Mouse (Mus musculus): Measurements from ENCODE around the gene Dennd6a. TPM values are rescaled to one million over a fixed set of nuclear protein-coding genes. Genes with fewer than 3 reads are reported as not detected.

The Dennd6a gene
- polyA plus RNA-seq, 1 experiment from 2014 or later, result 27.9 TPM

DNA sequence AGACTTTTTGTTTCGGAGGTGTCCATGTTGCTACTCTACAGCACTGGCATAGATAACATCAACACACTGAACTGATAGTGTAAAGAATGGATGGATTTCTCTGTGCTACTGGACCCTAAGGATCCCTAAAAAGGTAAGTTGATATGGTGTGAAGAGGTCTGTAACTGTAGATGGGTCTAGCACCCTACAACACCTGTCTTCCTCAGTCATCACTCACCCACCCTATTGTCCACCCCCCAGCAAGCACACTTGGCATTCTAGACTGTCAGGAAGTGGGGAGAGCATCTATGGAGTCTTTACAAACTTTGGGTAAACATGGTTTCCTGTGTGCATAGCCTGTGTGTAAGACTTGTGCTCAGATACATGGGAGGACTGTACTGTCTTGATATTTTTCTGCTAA, 31.5 kb upstream of the Dennd6a start:
- Histone ChIP-seq H3K4me1 (no peaks in the 10 kb centered on the region), H3K27ac (replicated peaks) (no peak overlapping the region), H3K4me2 (replicated peaks) (no peak overlapping the region), H3K9me3 (no peaks in the 10 kb centered on the region), H3K36me3 (no peaks in the 10 kb centered on the region), H3K9ac (replicated peaks) (no peak overlapping the region), H3K4me3 (no peak overlapping the region), H3K27me3 (peaks cover 5% of the 10 kb centered on the region; the same call in 1 of the 2 replicates)
- 100% methylated on average over 1 of the region's 1 CpGs for WGBS
- ATAC-seq (ENCODE audit: low FRiP score, low read depth), result no peak

DNA sequence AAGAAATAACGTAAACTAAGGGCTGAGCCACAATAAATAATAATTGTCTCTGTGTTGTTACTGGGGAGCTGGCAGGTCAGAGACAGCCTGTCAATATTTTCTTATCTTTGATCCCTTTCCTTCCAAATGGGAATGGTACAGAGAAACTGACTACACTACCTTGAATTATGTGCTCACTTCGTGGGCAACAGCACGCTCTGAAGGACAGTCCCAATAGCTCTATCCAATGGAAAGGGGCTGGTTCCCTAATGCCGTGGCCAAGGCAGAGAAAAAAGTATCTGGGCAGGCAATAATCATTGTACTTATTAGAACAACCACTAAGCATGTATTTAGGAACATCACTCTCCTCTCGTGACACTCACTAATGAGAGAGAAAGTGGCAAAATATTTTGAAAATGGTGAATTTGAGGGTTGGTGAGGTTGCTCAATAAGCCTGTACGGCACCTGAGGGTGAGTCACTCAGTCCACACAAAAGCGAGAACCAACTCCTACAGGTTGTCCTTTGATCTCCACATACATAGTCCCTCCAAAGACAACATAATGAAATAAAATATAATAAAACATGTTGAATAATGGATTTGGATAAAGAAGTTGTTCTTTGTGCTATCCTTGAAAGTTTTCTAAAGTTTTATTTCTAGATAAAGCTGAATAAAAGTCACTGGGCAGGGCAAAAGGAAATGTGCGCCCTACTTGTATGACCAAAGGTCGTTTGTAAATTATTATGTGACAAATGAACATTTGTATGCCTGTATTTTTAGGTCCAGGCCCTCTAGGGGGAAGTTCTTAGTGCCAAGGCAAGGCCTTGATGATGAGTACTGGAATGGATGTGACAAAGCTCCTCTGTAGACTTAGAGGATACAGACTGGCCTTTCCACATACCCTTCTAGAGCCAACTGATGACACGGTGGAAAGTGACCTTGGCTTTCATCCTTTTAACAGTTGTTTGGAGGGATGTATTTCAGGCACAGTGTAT, 25.9 kb upstream of the Dennd6a start:
- ATAC-seq (ENCODE audit: low FRiP score, low read depth), result no peak
- WGBS, result 84% methylated on average over 10 of the region's 10 CpGs

DNA sequence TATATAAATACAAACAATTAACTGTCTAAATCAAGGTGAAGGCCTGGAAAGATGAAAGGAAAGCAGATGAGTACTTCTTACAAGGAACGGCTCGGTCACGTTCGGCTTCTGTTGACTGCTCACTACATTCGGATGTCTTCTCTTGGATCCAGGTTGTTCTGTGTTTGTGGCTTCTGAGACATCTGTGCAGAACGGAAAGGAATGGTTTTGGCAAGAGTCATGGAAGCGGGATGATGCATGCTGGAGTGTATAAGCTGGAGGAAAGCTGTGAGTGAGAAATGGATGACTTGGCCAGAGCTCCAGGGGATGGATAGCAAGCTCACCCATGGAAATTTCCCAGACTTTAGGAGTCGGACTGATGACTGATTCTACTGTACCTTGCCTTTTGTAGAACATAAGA, 22.9 kb upstream of the Dennd6a start:
- Histone ChIP-seq H3K9me3 (no peaks in the 10 kb centered on the region), H3K4me1 (no peaks in the 10 kb centered on the region), H3K4me2 (replicated peaks) (no peak overlapping the region), H3K9ac (replicated peaks) (no peak overlapping the region), H3K27ac (replicated peaks) (no peak overlapping the region), H3K36me3 (no peaks in the 10 kb centered on the region), H3K4me3 (no peak overlapping the region), H3K27me3 (no peaks in the 10 kb centered on the region)
- ATAC-seq (ENCODE audit: low FRiP score, low read depth), result no peak
- 94% methylated on average over 8 of the region's 8 CpGs for WGBS

More for the DNA sequence above, 25.9 kb upstream of the Dennd6a start:
- H3K9me3 ChIP-seq, result no peaks in the 10 kb centered on the region
- no peaks in the 10 kb centered on the region for H3K36me3 ChIP-seq
- H3K4me2 ChIP-seq (replicated peaks), result no peak overlapping the region
- no peak overlapping the region for H3K9ac ChIP-seq (replicated peaks)
- no peaks in the 10 kb centered on the region for H3K27me3 ChIP-seq
- H3K4me1 ChIP-seq, result no peaks in the 10 kb centered on the region
- H3K27ac ChIP-seq (replicated peaks), result no peak overlapping the region
- no peak overlapping the region for H3K4me3 ChIP-seq

DNA sequence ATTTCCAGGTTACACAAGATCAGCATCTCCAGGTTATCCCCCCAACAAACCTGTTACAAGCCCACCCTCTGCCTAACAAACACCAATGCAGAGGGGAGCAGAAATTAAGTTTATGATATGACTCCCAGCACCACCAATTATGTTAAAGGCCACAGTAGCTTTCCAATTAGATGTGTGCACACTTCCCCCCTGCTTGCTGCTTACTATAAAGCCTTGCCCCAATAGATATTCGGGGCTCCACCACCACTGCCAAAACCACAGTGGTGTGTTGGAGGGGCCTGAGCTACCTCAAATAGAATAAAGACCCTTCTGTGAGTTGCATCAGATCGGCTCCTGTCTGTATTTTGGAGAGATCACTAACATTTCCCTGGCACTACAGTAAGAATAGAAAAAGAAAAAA, 21.2 kb upstream of the Dennd6a start:
- whole genome bisulfite sequencing, result 81% methylated on average over 2 of the region's 2 CpGs
- Histone ChIP-seq H3K27me3 (no peaks in the 10 kb centered on the region), H3K27ac (replicated peaks) (no peak overlapping the region), H3K9ac (replicated peaks) (no peak overlapping the region), H3K4me1 (no peaks in the 10 kb centered on the region), H3K36me3 (no peaks in the 10 kb centered on the region), H3K4me3 (no peak overlapping the region), H3K9me3 (no peaks in the 10 kb centered on the region), H3K4me2 (replicated peaks) (no peak overlapping the region)
- ATAC-seq (ENCODE audit: low FRiP score, low read depth), result no peak

DNA sequence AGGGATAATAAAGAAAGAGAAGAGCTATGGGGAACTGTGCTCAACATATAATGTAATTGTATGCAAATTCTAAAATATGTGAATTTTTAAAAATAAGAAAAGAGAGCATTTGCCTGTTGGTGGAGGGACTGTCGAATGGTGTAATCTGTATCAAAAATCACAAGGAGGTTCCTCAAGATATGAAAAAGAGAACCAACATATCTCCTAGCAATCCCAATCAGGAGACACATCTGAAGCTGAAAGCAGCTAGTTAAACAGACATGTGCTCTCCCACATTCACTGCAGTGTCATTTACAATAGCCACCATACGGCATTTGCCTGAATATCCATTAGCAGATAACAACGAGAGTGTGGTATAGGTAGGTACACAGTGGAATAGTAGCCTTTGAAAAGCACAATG, 20.8 kb upstream of the Dennd6a start:
- no peak overlapping the region for H3K4me3 ChIP-seq
- 84% methylated on average over 3 of the region's 3 CpGs for WGBS
- no peaks in the 10 kb centered on the region for H3K36me3 ChIP-seq
- H3K27ac ChIP-seq (replicated peaks), result no peak overlapping the region
- no peaks in the 10 kb centered on the region for H3K9me3 ChIP-seq
- H3K27me3 ChIP-seq, result no peaks in the 10 kb centered on the region
- H3K9ac ChIP-seq (replicated peaks), result no peak overlapping the region
- H3K4me2 ChIP-seq (replicated peaks), result no peak overlapping the region
- ATAC-seq (ENCODE audit: low FRiP score, low read depth), result no peak
- H3K4me1 ChIP-seq, result no peaks in the 10 kb centered on the region

DNA sequence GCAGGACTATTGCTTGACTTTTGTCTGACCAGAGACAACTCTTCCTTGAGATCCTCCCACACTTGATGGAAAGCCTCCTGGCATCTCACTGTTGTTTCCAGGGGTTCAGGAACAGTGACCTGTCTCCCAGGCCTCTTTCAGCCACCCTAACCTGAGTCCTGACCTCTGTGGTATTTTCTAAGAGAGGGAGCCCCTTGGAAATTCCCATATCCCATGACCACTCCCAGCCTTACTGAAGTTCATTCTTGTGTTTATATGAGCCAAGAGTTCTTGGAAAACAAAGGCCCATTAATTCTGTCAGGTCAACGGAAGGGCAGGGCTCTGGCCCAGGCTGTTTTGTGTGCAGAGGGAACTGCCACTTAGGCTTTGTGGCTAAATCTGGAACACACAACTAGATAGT, 16.1 kb upstream of the Dennd6a start:
- Histone ChIP-seq H3K4me3 (no peak overlapping the region), H3K4me2 (replicated peaks) (no peak overlapping the region), H3K9me3 (no peaks in the 10 kb centered on the region), H3K27me3 (no peaks in the 10 kb centered on the region), H3K9ac (replicated peaks) (no peak overlapping the region), H3K4me1 (no peaks in the 10 kb centered on the region), H3K36me3 (no peaks in the 10 kb centered on the region), H3K27ac (replicated peaks) (no peak overlapping the region)
- WGBS, result 84% methylated on average over 1 of the region's 1 CpGs
- ATAC-seq (ENCODE audit: low FRiP score, low read depth), result no peak

DNA sequence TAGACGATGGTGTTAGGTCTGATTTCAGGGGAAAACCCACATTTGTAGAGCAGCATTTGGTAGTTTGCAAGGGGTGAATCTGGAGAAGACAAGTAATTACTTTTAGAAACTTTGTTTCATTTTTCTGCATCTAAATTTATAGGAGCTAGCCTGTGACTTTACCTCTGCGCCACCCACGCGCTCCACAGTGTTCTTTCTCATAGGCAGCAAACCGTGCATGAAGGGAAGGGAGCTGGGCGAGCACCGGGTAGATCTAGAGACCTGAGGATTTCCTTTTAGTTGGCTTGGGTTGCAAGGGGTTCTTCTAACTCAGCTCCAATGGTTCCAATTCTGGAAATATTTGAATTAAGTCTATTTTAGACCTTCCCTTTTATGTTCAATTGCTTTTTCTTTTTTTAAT, 15.1 kb upstream of the Dennd6a start:
- ATAC-seq (ENCODE audit: low FRiP score, low read depth), result no peak
- Histone ChIP-seq H3K36me3 (no peaks in the 10 kb centered on the region), H3K4me3 (no peak overlapping the region), H3K4me2 (replicated peaks) (no peak overlapping the region), H3K9me3 (no peaks in the 10 kb centered on the region), H3K27ac (replicated peaks) (no peak overlapping the region), H3K9ac (replicated peaks) (no peak overlapping the region), H3K4me1 (no peaks in the 10 kb centered on the region), H3K27me3 (no peaks in the 10 kb centered on the region)
- 90% methylated on average over 7 of the region's 7 CpGs for WGBS

DNA sequence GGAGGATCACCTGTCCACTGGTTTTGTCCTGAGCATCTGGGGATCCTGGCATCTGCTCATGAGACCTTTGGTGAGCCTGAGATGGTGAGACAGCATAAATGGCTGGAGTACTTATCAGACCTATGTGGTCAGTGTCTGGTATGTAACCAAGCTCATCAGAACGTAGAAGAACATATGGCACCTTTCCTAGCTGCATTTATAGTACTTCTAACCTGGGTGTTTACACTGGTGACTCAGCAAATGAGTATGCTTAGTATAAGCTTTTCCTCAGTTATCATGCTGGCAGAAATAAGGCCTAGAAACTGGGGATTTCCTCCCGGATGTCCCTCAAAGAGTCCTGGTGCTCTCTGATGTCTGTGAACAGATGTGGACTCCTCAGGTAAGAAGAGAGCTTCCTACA, 11.4 kb upstream of the Dennd6a start:
- H3K9me3 ChIP-seq, result no peaks in the 10 kb centered on the region
- H3K36me3 ChIP-seq, result no peaks in the 10 kb centered on the region
- H3K9ac ChIP-seq (replicated peaks), result no peak overlapping the region
- 86% methylated on average over 2 of the region's 2 CpGs for WGBS
- H3K4me2 ChIP-seq (replicated peaks), result no peak overlapping the region
- ATAC-seq (ENCODE audit: low FRiP score, low read depth), result no peak
- H3K27ac ChIP-seq (replicated peaks), result no peak overlapping the region
- H3K4me3 ChIP-seq, result no peak overlapping the region
- no peaks in the 10 kb centered on the region for H3K4me1 ChIP-seq
- H3K27me3 ChIP-seq, result no peaks in the 10 kb centered on the region

DNA sequence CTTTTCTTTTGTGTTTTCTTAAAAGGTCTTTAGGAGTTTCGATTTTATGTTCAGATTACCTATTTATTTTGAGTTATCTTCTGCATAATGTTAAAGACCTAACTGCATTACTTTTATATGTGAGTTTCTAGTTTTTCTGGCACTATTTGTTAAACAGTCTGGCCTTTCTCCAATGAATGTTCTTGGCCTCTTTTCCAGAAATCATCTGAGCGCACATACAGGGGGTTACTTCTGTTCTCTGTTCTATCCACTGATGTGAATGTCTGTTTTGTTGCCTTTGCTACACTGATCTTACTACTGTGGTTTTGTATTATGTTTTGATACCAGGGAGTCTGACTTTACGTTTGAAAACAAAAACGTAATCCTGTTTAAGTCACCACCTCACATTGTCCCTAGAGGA, 3.8 kb upstream of the Dennd6a start:
- H3K4me2 ChIP-seq (replicated peaks), result no peak overlapping the region
- 83% methylated on average over 4 of the region's 4 CpGs for WGBS
- H3K4me3 ChIP-seq, result no peak overlapping the region
- no peaks in the 10 kb centered on the region for H3K36me3 ChIP-seq
- no peaks in the 10 kb centered on the region for H3K9me3 ChIP-seq
- no peak overlapping the region for H3K27ac ChIP-seq (replicated peaks)
- H3K4me1 ChIP-seq, result no peaks in the 10 kb centered on the region
- H3K27me3 ChIP-seq, result no peaks in the 10 kb centered on the region
- ATAC-seq (ENCODE audit: low FRiP score, low read depth), result no peak
- no peak overlapping the region for H3K9ac ChIP-seq (replicated peaks)

DNA sequence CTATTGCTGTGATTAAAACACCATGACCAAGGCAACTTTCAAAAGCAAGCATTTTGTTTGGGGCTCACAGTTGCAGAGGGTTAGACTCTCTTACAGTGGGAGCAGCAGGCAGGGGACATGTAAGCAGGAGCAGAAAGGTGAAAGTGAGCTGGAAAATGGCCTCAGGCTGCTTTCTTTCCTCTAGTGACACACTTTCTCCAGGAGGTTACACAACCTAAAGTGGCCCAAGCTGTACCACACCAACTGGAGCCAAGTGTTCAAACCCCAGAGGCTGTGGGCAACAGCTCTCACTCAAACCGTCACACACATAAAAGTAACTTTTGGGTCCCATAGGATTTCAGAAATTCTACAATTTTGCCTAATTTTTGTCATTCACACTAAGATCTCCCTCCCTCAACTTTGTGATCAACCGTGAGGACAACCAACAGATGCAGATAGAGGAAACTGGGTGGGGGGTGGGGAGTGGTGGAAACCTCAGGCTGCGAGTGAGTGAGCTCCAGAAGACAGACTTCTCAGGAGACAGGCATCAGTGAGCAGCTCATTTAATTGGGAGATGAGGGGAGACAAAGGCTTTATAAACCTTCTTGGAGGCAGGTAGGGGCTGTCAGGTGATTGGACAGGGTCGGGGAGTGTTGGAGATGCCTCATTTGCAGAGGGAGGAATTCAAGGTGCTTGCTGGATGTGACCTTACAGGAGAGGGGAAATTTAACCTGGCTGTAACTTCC, 1.5 kb upstream of the Dennd6a start:
- H3K27me3 ChIP-seq, result no peaks in the 10 kb centered on the region
- H3K27ac ChIP-seq (replicated peaks), result no peak overlapping the region
- no peak overlapping the region for H3K9ac ChIP-seq (replicated peaks)
- no peaks in the 10 kb centered on the region for H3K9me3 ChIP-seq
- ATAC-seq (ENCODE audit: low FRiP score, low read depth), result no peak
- no peak overlapping the region for H3K4me2 ChIP-seq (replicated peaks)
- H3K4me1 ChIP-seq, result no peaks in the 10 kb centered on the region
- H3K36me3 ChIP-seq, result no peaks in the 10 kb centered on the region
- no peak overlapping the region for H3K4me3 ChIP-seq
- WGBS, result 55% methylated on average over 4 of the region's 4 CpGs

DNA sequence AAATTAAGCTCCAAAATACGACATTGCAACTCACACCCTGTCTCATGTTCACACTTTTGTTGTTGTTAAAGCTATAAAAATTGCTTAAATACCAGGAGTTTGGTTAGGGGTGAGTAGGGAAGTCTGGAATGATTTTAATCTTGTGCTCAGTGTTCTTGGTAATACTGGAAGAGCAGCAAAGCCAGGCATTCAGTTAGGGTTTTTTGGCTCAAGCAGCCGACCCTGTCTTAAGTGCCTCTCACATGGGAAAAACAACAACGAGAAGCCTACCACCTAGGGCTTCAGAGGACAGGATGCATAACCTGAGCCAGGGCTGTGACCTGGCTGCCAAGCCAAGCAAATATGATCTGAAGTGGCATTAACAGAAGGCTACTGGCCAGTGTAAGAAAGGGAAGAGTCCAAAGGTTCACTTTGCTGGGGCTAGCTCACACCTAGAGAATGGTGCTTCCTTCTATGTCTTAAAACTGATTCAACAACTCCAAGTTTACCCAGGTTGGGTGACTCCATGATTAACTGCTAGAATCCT, 2.7 kb downstream of the Dennd6a start:
- no peak overlapping the region for H3K9ac ChIP-seq (replicated peaks)
- H3K27me3 ChIP-seq, result no peaks in the 10 kb centered on the region
- H3K4me1 ChIP-seq, result peaks cover 7% of the 10 kb centered on the region; the same call in 1 of the 2 replicates
- no peaks in the 10 kb centered on the region for H3K9me3 ChIP-seq
- no peak overlapping the region for H3K4me2 ChIP-seq (replicated peaks)
- H3K36me3 ChIP-seq, result no peaks in the 10 kb centered on the region
- no peak overlapping the region for H3K4me3 ChIP-seq
- 76% methylated on average over 3 of the region's 3 CpGs for WGBS
- ATAC-seq (ENCODE audit: low FRiP score, low read depth), result no peak
- no peak overlapping the region for H3K27ac ChIP-seq (replicated peaks)

DNA sequence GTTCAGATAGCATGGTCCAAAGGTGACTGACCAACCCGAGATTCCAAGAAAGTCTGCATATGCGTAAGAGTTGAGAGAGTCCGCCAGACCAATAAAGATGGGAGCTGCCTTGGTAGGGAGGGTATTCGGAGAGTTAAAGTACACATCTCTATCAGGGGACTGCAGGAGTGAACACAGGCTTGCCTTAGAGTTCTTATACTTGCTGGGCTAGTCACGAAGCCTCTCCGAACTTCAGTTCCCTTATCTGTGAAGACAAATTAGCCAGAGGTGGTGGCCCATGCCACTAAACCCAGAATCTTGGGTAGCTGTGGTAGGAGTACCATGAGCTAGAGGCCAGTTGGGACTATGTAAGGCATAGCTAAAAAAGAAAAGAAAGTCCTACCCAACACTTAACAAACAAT, 5.1 kb downstream of the Dennd6a start:
- H3K9me3 ChIP-seq, result no peaks in the 10 kb centered on the region
- no peak overlapping the region for H3K9ac ChIP-seq (replicated peaks)
- no peak overlapping the region for H3K27ac ChIP-seq (replicated peaks)
- no peak overlapping the region for H3K4me3 ChIP-seq
- peaks cover 5% of the 10 kb centered on the region; the same call in 1 of the 2 replicates for H3K36me3 ChIP-seq
- no peaks in the 10 kb centered on the region for H3K27me3 ChIP-seq
- H3K4me1 ChIP-seq, result peaks cover 12% of the 10 kb centered on the region; the same call in 1 of the 2 replicates
- peak; percentile 39 for ATAC-seq (ENCODE audit: low FRiP score, low read depth)
- WGBS, result 76% methylated on average over 6 of the region's 6 CpGs
- H3K4me2 ChIP-seq (replicated peaks), result peak overlapping the region; percentile 80; the same call in 1 of the 2 replicates
